Mouse (Mus musculus): ENCODE measurements at regions not wholly inside any gene's neighbourhood (a gene's known extent, or its start where the extent isn't known, plus 50 kb on each side); places are given as distances from the start of the nearest gene placed in this dataset.

DNA sequence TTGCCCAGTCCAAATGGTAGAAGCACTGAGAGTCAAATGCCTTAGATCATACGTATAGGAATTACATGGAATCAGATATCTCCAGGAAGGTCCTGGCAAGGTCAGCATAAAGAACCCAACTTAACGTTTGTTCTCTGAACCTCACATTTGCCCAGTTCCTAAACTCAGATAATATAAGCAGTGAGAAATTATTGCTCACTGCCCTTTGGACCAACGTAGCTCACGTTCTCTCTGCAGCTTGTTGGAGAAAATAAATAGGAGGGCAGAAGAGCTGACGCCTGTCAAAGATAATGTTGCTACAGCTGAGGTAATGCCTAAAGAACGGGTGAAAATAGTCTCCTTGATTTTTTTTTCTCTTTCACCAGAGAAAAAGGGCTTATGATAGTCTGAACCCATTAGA is 595.1 kb upstream of the Cdh5 start:
- TF ChIP-seq CTCF (IDR thresholded peaks at IDR 0.05) = no peak
- no peak for TF ChIP-seq POLR2A (IDR thresholded peaks at IDR 0.05; ENCODE audit: insufficient read depth, low read depth, low read length)
- no peak for TF ChIP-seq EP300 (IDR thresholded peaks at IDR 0.05; ENCODE audit: insufficient read depth, low read depth, low read length)

Measured in heart, adult 2 months (tissue).